Mouse (Mus musculus): Measurements from ENCODE around the gene Necap1.

Gene Necap1

DNA sequence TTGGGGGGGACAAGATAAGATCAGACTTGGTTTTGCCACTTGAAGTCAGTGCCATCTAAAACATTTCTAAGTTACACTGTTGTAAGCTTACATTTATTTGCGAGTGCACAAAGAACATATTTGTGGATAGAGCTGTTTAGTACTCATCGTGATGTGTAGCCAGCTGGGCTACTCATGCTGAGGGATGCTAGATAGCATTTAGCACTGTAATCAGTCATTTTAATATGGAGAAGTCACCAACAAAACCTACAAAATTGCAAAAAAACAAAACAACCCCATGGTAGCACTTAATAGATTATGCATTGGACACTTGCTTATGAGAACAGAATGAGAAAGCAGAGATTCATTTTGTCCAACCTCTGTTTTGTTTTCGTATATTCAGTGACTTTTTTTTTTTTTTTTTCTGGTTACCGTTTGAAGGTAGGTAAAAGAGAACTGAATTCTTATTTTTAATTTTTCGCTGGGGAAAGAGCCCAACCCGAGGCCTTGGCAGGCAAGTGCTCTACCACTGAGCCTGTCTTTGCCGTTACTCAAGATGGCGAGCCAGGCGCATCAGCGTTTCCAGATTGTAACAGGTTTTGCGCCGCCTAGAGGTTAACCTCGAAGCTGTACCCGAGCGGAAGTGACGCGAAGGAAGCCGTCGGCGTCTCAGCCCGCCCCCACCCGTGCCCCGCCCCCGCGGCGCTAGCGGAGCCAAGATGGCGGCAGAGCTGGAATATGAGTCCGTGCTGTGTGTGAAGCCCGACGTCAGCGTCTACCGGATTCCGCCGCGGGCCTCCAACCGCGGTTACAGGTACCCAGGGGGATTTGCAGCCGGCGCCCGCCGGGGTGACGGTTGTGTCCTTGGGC lies at the start of gene Necap1:
Necap1 (plus strand) TSS at position 604 of the 849 bp plus-strand sequence.
- in situ Hi-C loops (cut with MboI, MseI): loop anchor here in 1 of 2 experiments (10.0 kb wide), 1 partner anchor 559 kb away; no protein-coding TSS in a partner anchor

DNA sequence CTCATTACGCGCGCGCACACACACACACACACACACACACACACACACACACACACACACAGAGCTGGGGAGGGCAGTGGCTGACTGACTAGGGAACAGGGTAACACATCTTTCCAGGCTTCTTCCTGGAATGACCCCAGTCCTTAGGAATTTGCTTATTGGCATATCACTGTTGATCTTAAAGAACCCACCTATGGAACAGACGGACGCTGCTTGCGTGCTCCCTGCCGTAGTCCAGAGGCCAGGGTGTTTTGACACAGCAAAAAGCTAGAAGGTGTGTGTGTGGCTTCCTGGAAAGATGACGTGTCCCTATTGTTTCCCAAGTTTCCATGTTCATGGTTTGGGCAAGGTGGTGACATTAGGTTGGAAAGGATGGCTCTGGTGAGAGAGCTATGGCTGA lies 49.1 kb upstream of the Necap1 start:
- in situ Hi-C loops (cut with MboI, MseI): no loop called here

DNA sequence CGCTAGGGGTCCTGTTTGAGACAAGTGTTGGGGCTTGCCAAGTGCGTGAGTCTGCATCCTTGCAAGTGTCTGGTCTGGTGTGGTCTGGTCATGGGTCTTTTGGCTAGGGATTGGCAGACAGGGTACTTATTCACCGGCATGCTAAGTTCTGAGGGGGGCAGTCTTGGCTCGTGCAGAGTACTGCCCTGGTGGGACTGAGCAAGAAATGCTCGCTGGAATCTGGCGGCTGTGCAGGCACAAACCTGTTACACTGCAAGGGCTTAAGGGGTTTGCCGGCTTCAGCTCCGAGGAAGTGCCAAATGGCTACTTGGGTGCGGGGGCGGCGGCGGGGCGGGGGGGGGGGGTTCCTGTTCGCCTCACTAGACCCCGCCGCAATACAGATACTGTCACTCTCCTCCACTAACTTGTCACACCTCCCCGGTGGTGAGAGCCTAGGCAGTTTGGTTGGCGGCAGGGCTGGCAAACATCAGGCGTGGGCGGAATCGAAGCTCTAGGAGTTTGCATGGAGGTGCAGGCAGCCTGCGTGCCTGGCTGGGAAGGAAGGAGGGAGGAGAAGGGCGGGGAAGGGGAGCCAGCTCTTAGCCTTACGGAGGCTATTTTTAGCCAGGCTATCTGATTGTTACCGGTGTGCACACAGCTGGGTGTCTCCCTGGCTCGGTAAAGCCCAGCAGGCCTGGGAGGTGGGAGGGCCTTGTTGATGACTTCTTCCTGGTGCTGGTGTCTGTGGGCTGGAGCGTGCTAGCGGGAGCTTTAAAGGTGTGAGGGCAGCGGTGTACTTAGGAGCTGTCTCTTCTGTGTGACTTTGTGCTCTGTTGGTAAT lies 48.1 kb upstream of the Necap1 start:
- in situ Hi-C loops (cut with MboI, MseI): no loop called here

DNA sequence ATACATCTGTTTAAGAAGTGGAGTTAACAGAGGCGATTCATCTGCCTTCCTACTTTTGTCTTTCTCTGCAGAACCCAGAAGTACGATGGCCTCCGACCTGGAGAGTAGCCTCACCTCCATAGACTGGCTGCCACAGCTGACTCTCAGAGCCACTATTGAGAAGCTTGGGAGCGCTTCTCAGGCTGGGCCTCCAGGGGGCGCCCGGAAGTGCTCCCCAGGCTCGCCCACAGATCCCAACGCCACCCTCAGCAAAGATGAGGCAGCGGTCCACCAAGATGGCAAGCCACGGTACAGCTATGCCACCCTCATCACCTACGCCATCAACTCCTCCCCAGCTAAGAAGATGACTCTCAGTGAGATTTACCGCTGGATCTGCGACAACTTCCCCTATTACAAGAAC lies 46.2 kb upstream of the Necap1 start:
- in situ Hi-C loops (cut with MboI, MseI): no loop called here

DNA sequence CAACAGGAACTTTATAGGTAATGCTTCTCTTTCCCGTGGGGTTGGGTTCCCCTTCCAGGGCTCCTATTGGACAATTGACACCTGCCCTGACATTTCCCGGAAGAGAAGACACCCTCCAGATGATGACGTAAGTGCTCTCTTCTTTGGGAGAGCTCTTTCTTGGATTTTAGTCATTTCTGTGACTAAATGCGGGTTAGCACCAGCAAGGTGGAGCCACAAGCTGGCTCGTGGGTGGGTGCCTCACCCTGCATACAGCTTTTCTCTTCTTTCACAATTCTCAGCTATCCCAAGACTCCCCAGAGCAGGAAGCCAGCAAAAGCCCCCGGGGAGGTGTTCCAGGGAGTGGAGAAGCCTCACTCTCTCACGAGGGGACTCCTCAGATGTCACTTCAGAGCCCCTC lies 41.4 kb upstream of the Necap1 start:
- in situ Hi-C loops (cut with MboI, MseI): no loop called here

DNA sequence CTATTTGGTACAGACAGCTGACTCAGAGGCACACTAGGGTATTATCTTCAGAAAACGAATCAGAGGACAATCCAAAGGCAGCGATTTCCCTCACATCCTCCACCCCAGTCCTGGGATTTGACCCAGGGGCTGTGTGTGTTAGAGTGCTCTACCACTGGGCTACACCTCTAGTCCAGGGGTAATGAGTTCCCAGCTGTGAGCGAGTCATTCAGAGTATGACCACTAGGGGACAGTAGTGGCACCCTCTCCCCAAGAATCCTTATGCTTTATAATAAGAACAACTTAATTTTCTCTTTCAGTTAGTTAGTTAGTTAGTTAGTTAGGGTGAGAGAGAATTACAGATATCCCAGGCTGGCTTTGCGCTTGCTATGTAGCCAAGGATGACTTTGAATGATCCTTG lies 39.9 kb upstream of the Necap1 start:
- in situ Hi-C loops (cut with MboI, MseI): no loop called here

DNA sequence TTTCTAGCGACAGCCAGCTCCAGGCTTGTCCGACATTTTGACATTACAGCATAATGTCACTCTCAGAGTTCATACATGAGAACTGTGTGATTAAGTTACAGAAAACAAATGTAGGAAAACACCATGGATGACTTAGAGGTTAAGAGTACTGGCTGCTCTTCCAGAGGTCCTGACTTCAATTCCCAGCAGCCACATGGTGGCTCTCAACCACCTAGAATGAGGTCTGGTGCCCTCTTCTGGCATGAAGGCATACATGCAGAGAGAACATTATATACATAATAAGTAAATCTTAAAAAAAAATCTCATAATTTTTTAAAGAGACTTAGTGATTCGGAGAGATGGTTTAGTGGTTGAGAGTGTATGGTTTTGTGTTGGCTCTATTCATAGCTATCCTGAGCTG lies 37.3 kb upstream of the Necap1 start:
- in situ Hi-C loops (cut with MboI, MseI): no loop called here

DNA sequence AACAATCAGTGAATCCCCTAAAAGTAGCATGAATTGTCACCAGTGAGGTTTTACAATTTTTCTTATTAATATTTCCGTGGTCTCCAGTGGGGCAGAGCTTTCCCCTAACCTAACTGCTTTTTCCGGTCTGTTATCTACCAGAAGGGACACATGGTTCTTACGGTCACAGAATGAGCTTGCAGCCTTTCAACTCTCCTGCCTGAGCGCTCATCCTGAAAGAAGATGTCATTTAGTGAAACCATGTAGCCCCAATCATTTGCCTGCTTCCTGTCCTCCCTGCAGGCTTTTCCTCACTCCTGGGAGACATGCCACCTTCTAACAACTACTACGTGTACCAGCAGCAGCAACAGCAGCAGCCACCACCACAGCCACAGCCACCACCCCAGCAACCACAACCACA lies 36.7 kb upstream of the Necap1 start:
- in situ Hi-C loops (cut with MboI, MseI): no loop called here

DNA sequence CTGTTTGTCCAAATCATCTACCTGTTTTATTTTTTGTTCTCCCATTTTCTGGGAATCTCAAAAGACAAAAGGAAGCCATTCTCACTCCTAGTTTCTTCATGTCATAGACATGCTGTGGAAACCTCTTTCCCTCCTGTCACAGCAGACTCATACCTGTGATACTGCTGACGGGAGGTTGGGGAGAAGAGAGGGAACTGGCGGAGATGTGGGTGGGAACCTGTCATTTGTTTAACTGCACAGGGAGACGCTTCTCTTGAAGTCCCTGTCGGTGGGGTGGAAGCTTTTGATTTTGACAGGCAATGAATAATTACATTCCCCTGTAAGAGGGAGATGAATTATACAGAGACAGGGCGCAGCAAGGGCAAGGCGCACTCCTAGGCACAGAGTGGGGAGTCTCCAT lies 30.5 kb upstream of the Necap1 start:
- in situ Hi-C loops (cut with MboI, MseI): loop anchor here in 1 of 2 experiments (10.0 kb wide), 1 partner anchor 1369 kb away; the partner anchor contains the start of gene Iqsec3

DNA sequence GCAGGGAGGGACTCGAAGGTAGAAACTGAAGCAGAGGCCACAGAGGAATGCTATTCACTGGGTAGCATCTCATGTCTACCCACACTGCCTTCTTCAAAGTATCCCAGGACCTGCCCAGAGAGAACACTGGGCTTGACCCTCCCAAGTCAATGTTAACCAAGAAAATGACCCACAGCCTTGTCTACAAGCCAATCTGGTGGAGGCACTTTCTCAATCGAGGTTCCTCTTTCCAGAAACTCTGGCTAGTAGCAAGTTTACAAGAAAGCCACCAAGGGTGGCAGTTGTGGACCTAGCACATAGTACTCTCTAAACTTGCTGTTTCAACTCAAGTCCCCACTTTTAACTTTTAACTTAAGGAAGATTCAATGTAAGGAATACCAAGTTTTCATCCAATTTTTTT lies 21.6 kb upstream of the Necap1 start:
- in situ Hi-C loops (cut with MboI, MseI): no loop called here

DNA sequence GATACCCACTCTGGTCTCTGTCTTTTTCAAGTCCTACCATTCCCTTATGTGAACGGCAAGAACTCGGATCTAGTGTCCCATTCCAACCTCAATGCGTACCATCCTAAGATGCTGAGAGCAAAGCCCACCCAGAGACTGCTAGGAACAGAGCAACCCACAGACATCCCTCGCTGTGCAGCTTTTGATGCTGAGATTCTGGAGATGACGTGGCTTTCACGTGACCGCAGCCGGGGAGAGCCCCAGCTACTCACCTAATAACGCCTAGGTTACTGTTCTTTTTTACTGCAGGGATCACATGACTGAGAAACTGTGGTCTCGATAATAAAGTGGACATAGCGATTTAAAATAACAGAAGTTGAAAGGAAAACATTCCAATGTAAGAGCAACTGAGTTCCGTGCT lies 19.7 kb upstream of the Necap1 start:
- in situ Hi-C loops (cut with MboI, MseI): no loop called here

DNA sequence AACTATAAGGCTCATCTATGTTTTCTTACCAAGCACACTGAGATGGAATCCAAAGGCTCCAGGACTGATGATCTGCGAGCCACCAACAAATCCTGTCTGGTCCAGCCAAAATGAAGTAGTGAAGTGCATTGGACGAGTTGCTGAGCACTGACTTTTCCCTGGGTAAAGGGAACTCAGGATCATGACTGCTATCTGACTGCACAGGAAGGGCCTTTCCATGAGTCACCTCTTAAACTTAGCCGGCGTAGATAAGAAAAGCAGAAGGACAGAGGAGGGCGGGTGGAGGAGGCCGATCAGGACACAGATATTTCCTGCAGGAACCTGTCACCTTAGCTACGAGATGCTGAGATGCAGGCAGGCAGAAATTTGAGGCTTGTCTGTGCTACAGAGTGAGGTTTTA lies 18.3 kb upstream of the Necap1 start, which contains the start of gene C3ar1:
C3ar1 (minus strand) TSS at position 207 of the 400 bp plus-strand sequence.
- in situ Hi-C loops (cut with MboI, MseI): no loop called here

DNA sequence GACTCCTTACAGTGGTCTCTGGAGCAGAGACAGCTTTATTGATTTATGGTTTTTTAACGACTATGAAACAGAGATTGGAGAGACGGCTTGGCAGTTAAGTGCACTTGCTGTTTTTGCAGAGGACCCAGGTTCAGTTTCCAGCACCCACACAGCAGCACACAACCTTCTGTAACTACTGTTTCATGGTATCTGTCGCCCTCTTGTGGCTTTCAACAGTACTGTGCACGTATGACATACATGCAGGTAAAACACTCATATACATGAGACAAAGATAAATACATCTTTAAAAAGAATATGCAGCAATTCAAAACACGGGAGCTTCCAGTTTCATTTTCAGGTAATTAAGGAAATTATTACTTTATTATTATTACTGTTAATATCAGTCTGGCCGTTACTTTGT lies 11.8 kb upstream of the Necap1 start:
- in situ Hi-C loops (cut with MboI, MseI): no loop called here

DNA sequence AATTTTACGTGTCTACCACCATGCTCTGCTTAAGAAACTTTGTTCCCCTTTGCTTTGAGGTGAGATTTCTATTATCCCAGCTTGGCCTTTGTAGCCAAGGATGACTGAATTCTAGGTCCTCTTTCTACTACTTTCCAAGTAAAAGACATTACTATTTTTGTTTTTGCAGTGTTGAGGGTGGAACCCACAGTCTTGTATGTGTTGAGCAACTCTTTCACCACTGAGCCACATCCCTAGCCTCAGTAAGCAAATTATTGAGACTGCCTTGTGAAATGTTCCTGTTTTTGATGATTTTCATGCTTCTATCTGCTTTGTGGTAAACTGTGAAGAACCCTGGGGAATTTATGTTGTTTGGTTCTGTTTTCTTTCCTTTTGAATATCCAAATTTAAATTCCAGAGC lies 11.4 kb upstream of the Necap1 start:
- in situ Hi-C loops (cut with MboI, MseI): no loop called here

DNA sequence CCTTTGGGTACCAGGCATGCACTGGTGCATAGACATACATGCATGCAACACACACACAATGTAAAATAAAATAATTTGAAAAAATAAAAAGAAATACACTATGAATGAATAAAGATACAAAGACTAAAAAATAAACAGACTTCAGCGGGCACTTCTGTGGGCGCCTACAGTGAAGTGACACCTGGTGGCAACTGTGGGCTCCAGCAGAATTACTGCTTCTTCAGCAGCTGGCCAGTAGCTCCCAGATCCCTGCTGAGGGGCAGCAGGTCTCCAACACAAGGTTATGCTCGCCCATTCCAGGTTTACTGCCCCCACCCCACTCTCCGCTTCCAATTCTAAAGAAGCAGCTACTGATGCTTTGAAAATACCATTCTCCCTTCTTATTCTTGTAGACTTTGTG lies 6.4 kb upstream of the Necap1 start:
- in situ Hi-C loops (cut with MboI, MseI): no loop called here

DNA sequence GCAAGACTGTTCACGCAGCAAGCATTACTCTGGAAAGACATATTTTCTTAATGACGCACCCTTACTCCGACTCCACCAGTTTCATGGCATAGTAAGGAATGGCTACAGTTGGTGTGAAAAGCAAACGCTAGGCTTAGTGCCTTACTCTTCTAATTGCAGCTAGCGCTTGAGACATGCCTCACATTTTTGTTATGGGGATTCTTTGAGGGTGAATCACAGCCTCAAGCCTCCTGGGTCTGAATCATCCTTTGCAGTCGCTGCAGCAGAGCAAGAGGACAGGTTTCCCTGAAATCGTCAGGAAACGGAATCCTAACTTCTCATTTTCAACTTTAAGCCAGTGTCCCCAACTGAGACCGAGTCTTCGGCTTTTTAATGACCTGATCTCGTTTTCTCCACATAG lies 4.4 kb upstream of the Necap1 start:
- in situ Hi-C loops (cut with MboI, MseI): loop anchor here in 1 of 2 experiments (10.0 kb wide), 1 partner anchor 555 kb away; no protein-coding TSS in a partner anchor

DNA sequence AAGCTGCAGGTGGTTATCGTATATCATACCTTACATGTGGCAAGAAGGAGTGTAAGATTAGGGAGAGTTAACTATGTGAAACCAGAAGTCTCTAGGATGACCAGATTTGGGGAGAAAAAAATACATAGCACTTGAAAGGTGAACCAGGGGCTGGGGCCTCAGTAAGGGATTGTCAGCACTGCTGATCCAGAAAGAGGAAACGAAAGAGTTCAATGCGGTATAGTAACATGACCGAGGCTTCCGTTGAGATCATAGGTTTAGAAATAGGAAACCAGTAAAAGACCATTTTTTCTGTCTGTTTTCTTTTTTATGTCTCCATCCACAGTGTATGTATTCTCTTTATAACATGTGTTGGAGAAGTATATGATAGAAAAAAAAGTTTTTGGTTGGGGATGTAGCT lies 1.5 kb upstream of the Necap1 start:
- in situ Hi-C loops (cut with MboI, MseI): loop anchor here in 1 of 2 experiments (10.0 kb wide), 1 partner anchor 558 kb away; no protein-coding TSS in a partner anchor

DNA sequence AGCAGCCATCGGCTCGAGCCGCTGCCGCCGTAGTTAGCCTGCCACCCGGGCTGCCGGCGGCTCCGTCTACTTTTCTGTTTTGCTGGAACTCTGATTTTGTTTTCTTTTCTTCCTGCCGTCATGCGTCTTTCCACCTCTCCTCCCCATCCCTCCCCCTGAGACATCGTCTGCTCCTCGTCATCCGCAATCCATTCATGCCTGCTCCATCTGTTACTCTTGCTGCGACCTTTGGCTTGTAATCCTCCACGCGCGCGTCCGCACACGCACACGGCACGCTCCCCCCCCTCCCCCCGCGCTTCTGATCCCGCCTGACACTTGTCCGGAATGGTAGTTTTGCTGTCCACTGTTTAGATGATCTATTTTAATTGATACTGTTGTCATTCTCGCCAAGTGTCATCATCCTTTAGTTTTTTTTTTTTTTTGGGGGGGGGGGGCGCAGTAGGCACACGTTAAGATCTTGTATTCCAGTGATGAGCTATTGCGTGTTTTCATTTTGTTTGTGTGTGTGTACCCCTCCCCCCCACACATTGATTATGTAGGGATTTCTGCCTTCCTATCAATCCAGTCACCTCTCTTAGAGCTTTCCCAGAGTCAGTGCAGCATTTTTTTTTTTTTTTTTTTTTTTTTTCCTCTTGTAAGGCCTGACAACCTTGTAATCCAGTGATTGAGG lies 581 bp downstream of the Necap1 start:
- in situ Hi-C loops (cut with MboI, MseI): loop anchor here (5.0 to 25.0 kb wide), 5 partner anchors 53 to 1512 kb away; partner anchors contain the start of gene M6pr (in 1 of the 2)

DNA sequence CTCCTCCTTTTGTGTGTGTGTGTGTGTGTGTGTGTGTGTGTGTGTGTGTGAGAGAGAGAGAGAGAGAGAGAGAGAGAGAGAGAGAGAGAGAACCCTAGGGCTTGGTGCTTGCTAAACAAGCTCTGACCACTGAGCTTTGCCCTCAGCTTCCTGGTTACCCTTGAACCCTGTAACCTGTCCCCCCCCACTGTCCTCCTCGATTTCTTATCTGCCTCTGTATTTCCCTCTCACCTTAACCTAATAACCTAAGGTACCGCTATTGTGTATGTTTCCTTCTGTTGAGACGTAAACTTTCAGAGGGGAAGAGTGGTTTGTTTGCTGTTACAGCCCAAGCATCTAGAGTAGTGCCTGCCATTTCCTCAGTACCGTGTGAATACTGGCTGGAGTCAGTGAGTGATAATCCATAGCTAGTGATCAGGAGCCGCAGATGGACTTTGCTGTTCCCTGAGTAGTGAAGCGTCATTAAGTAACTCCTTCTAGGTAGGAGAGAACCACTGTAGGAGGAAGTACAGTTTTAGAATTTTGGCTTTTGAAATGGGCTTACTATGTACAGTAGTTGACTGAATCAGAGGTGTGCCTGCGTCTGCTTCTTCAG lies 5.0 kb downstream of the Necap1 start:
- in situ Hi-C loops (cut with MboI, MseI): loop anchor here (5.0 to 25.0 kb wide), 5 partner anchors 57 to 1508 kb away; partner anchors contain the start of gene M6pr (in 1 of the 2)

DNA sequence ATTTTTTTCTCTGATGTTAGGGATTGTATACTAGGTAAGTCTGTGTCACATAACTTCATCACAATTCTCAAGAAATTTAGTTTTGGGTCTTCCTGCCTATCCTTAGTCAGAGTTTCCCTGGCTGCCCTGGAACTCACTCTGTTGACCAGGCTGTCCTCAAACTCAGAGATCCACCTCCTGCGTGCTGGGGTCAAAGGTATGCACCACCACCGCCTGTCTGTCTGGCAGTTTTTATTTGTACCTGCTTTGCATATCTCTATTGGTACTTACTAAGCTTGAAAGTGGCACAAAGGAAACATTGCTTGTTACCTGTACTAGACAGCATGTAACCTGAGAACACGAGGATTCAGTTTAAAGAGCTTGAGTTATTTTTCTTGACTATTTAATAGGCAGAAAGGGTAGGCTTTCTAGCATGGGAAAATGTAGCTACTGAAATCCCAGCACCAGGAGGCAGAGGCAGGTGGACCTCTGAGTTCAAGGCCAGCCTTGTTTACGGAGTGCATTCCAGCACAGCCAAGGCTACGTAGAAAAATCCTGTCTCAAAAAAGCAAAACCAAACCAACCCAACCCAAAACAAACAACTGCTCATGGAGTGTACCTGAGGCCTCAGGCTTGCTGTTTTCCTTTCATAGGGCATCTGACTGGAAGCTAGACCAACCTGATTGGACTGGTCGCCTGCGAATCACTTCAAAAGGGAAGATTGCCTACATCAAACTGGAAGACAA lies 5.7 kb downstream of the Necap1 start:
- in situ Hi-C loops (cut with MboI, MseI): loop anchor here (5.0 to 25.0 kb wide), 5 partner anchors 58 to 1507 kb away; partner anchors contain the start of gene M6pr (in 1 of the 2)

Measured in T-helper 17 cell (primary cell).